Mouse (Mus musculus) cerebellum, adult 2 months (tissue): Measurements from ENCODE around the gene Naa15.

Experiments
- CTCF ChIP-seq: fragments of 200-500 bp; IDR thresholded peaks from 2 replicates; pipeline ENCODE4 v1.5.1; 2011; ENCODE audit warnings: low read depth, mild to moderate bottlenecking, control low read depth, low read length, moderate library complexity, borderline replicate concordance; ENCODE audit not compliant: insufficient read depth
- POLR2A ChIP-seq: fragments of 200-500 bp; IDR thresholded peaks from 2 replicates; pipeline ENCODE4 v1.6.1; 2011; ENCODE audit warnings: low read length, control low read depth, borderline replicate concordance; ENCODE audit not compliant: insufficient read depth

DNA sequence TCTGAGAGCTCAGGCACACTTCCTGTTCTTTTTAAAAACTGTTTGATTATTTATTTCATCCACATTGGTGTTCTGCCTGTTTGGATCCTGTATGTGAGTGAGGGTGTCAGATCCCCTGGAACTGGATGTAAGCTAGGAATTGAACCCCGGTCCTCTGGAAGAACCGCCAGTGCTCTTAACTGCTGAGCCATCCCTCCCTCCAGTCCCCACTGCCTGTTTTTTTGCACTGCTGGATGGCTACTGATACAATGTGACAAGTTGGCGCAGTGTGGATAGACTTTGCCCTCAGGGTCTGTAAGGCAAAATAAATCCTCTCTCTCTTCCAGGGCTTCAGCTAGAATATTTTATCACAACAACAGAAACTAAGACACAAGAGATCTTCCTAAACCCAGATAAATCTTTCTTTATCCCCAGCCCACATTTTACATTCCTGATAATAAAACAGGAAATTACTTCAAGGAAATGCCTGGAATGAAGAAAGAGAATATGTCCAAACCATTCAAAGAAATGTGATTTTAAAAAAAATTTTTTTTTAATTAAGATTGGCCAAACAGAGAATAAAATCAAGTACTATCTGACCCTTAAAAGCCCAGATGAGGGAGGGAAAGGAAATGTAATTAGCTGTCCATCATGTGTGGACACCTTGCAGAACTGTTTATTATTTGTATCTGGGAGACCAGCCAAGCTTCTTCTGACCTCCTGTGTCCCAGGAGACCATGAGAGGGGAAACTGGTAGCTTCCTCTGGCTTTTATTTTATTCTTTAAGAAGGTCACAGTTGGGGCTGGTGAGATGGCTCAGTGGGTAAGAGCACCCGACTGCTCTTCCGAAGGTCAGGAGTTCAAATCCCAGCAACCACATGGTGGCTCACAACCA lies 34.9 kb upstream of the Naa15 start:
- TF ChIP-seq CTCF (no peak), POLR2A (no peak)
